Mouse (Mus musculus) hindbrain, embryonic 12.5 days (tissue): ENCODE results near the gene Ccdc65. TPM values are rescaled to one million over a fixed set of nuclear protein-coding genes. Genes with fewer than 3 reads are reported as not detected.
A peak's percentile ranks its signal among the peaks of the same experiment; 100 is the strongest.

Experiments used
- ATAC-seq: fragments of 200-750 bp; cut with Nextera tagmentation; 2 replicates; pipeline ENCODE4 v1.8.0; 2017; ENCODE audit warnings: moderate TSS enrichment; ENCODE audit not compliant: low FRiP score
- H3K27ac ChIP-seq: fragments of 300-500 bp; sonication (generic); 2 replicates; pipeline ENCODE4 v1.5.1; 2016; ENCODE audit warnings: mild to moderate bottlenecking
- H3K27me3 ChIP-seq: fragments of 300-500 bp; sonication (generic); 2 replicates; pipeline ENCODE4 v1.6.1; 2016; ENCODE audit warnings: mild to moderate bottlenecking
- H3K36me3 ChIP-seq: fragments of 300-500 bp; sonication (generic); 2 replicates; pipeline ENCODE4 v1.6.1; 2016; ENCODE audit warnings: mild to moderate bottlenecking
- H3K4me1 ChIP-seq: fragments of 300-500 bp; sonication (generic); 2 replicates; pipeline ENCODE4 v1.6.1; 2016
- H3K4me2 ChIP-seq: fragments of 300-500 bp; sonication (generic); replicated peaks from 2 replicates; pipeline ENCODE4 v1.6.1; 2016; ENCODE audit warnings: mild to moderate bottlenecking
- H3K4me3 ChIP-seq: fragments of 300-500 bp; sonication (generic); 2 replicates; pipeline ENCODE4 v1.5.1; 2016; ENCODE audit warnings: mild to moderate bottlenecking
- H3K9ac ChIP-seq: fragments of 300-500 bp; sonication (generic); 2 replicates; pipeline ENCODE4 v1.6.1; 2016; ENCODE audit warnings: mild to moderate bottlenecking, moderate library complexity
- H3K9me3 ChIP-seq: fragments of 300-500 bp; sonication (generic); replicated peaks from 2 replicates; pipeline ENCODE4 v1.6.1; 2016; ENCODE audit warnings: mild to moderate bottlenecking
- WGBS: fragments of 180-500 bp; shearing (Covaris S2); methylation state at CpG from one replicate; pipeline ENCODE4 v1.1.7; 2016; 5-methylcytosine and 5-hydroxymethylcytosine counted together
- polyA plus RNA-seq: library from polyadenylated mRNA; unstranded; fragments of >200 nt; fragmentation: Nextera tagmentation; extraction: Ambion mirVana; gene quantifications from 2 replicates; pipeline ENCODE4 v1.2.1, GENCODE M21; 2016

Gene Ccdc65
- polyA plus RNA-seq, 1 experiment from 2014 or later: 3.1 TPM

DNA sequence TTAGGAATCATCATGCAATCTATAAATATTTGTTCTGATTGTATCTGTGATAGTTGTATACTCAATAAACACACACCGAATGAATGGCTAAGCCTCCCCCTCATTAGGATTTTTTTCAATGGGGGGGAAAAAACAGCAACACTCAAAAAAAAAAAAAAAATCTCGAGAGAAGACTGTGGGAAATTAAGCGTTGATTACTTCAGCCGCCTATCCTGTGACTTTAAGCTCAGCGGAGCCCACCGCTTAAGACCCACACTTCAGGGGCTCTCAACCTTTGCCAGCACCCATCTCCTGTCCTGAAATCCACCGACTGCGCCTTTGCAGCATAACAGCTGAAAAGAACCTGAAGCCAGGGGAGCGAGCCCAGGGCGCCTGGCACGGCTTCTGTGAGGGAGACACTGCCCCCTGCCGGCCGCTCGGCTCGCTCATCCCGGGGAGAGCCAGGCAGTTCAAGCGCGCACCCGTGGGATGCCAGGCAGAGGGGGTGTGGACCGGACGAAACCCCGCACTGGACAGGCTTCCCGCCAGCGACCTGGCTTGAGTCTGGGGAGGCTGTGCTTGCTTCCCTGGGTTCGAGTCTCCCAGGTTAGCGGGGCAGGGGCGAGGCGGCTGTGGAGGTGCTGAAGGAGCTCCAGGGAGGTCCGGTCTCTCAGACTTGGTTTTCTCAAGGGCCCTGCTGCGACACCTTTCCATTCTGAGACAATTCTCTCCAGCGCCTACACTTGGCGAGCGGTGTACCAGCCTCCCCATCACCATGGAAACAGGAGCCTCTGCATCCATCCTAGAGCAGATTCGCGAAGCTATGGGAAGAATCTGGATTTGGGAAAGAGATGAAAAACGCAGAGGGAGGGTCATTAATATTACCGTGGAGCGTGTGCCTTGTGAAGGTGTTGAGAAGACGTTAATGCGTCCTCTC lies 8.6 kb upstream of the Ccdc65 start:
- peak; percentile 74 for ATAC-seq
- H3K27me3 ChIP-seq: peaks cover 40% of the 10 kb centered on the region
- H3K9me3 ChIP-seq: no peaks in the 10 kb centered on the region
- peak overlapping the region; percentile 42; the same call in 1 of the 2 replicates for H3K9ac ChIP-seq
- no peak overlapping the region for H3K27ac ChIP-seq
- peak overlapping the region; percentile 62 for H3K4me2 ChIP-seq
- peak overlapping the region; percentile 37 for H3K4me3 ChIP-seq
- WGBS: 7% methylated on average over 40 of the region's 40 CpGs
- peaks cover 8% of the 10 kb centered on the region for H3K4me1 ChIP-seq
- H3K36me3 ChIP-seq: no peaks in the 10 kb centered on the region

DNA sequence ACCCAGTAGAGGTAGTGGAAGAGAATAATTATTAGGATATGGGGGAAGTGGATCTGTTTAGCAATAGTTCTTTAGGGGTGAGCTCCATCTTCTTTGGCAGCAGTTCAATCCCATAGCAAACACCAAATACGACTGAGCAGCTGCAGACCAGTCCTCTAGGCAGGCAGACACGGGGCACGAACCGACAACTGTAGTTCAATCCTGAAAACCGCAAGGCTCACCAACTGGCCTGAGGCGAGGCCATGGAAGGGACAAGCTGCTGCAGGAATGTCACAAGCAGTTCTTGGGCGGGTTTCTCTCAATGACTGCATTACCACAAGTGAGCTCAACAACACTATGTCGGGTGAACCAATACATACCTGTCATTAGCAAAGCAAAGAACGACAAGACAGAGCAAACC lies 3.7 kb upstream of the Ccdc65 start:
- 63% methylated on average over 9 of the region's 9 CpGs for WGBS
- no peak overlapping the region for H3K27ac ChIP-seq
- no peak overlapping the region for H3K4me3 ChIP-seq
- peaks cover 60% of the 10 kb centered on the region for H3K27me3 ChIP-seq
- no peak overlapping the region for H3K9ac ChIP-seq
- H3K4me1 ChIP-seq: peaks cover 9% of the 10 kb centered on the region
- ATAC-seq: no peak
- H3K9me3 ChIP-seq: no peaks in the 10 kb centered on the region
- no peak overlapping the region for H3K4me2 ChIP-seq
- H3K36me3 ChIP-seq: no peaks in the 10 kb centered on the region

DNA sequence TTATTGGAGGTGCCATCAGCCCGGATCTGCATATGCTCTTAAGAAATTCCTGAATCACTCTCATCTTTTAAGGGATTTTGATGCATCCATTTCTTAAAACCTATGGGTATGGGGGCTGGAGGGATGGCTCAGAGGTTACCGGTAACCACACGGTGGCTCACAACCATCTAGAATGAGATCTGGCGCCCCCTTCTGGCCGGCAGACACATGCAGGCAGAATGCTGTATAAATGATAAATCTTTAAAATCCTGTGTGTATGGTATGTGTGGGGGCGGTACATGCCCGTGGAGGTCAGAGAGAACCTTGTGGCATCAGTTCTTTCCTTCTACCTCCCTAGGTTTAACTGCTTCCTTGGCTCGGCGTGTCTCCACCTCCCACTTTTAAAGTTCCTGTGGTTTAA lies 2.4 kb downstream of the Ccdc65 start:
- Histone ChIP-seq H3K4me3 (no peak overlapping the region), H3K36me3 (no peaks in the 10 kb centered on the region), H3K27me3 (peaks cover 11% of the 10 kb centered on the region; the same call in 1 of the 2 replicates), H3K4me2 (no peak overlapping the region), H3K4me1 (peaks cover 3% of the 10 kb centered on the region; the same call in 1 of the 2 replicates), H3K9me3 (no peaks in the 10 kb centered on the region), H3K27ac (no peak overlapping the region), H3K9ac (no peak overlapping the region)
- 14% methylated on average over 9 of the region's 9 CpGs for WGBS
- ATAC-seq: no peak

DNA sequence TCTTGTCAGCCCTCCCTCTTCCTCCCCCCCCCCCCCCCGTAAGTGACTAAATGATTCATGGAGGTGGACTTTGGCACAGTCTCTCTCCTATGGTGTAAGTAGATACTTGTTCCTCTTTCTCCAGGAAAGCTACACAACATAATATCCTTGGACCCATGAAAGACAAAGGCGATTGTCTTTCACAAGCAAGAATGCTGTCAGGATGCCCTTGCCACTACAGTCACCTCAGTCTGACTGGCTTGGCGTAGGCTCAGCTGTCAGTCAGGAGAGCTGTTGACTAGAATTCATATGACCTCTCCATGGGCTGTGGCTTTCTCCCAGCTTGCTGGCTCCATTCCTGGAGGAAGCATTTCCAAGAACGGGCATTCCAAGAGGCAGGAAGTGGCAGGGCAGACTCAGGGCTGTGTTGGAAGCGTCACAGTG lies 6.2 kb downstream of the Ccdc65 start:
- H3K4me2 ChIP-seq: no peak overlapping the region
- H3K27ac ChIP-seq: no peak overlapping the region
- H3K27me3 ChIP-seq: no peaks in the 10 kb centered on the region
- no peaks in the 10 kb centered on the region for H3K36me3 ChIP-seq
- WGBS: 87% methylated on average over 5 of the region's 5 CpGs
- no peaks in the 10 kb centered on the region for H3K4me1 ChIP-seq
- no peak for ATAC-seq
- no peaks in the 10 kb centered on the region for H3K9me3 ChIP-seq
- no peak overlapping the region for H3K4me3 ChIP-seq
- no peak overlapping the region for H3K9ac ChIP-seq

DNA sequence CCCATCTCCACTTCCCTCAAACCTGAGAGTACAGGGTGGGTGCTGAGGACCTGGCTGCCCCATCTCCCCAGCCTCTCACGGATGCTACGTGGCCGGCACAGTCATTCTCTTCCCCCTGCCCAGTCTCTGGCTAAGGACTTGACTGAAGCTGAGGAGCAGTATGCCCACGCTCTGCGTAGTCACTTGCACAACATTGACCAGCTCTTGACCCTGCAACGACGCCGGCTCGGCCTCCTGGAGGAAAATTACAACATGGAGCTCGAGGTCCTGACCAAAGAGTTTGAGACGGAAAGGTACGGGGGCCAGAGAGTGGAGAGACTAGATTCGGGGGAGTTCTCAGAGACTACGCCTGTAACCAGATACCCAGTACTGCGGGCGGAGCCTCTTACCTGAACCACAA lies 9.3 kb downstream of the Ccdc65 start:
- 0 out of 2 replicates have a peak, but pooled peaks cover under 1% of the 10 kb centered on the region for H3K4me1 ChIP-seq
- no peak overlapping the region for H3K27ac ChIP-seq
- H3K9me3 ChIP-seq: no peaks in the 10 kb centered on the region
- 67% methylated on average over 16 of the region's 16 CpGs for WGBS
- no peak overlapping the region for H3K4me3 ChIP-seq
- peaks cover 7% of the 10 kb centered on the region; the same call in 1 of the 2 replicates for H3K27me3 ChIP-seq
- H3K36me3 ChIP-seq: no peaks in the 10 kb centered on the region
- H3K9ac ChIP-seq: no peak overlapping the region
- no peak overlapping the region for H3K4me2 ChIP-seq
- no peak for ATAC-seq

DNA sequence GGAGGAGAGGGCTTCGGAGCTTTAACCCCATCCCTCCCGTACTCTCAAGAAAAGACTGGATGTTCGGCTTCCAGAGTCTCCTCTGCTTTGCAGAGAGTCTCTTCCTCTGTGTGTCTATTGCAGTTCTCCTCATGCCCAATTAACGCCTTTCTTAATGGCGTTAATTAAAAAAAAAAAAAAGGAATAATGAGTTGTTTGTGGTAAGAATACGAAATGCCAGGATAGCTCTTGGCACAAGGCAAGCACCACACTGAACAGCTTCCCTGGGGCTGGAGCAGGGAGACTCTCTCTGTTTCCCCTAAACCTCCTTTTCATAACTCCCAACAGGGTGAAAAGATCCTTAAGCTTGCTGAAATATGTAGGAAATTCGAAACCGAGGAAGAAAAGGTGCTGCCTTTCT lies 14.2 kb downstream of the Ccdc65 start:
- H3K4me1 ChIP-seq: peaks cover 16% of the 10 kb centered on the region
- no peaks in the 10 kb centered on the region for H3K36me3 ChIP-seq
- no peak overlapping the region for H3K9ac ChIP-seq
- no peak overlapping the region for H3K27ac ChIP-seq
- no peak overlapping the region for H3K4me2 ChIP-seq
- peaks cover 33% of the 10 kb centered on the region for H3K27me3 ChIP-seq
- ATAC-seq: no peak
- no peaks in the 10 kb centered on the region for H3K9me3 ChIP-seq
- 86% methylated on average over 8 of the region's 8 CpGs for WGBS
- H3K4me3 ChIP-seq: no peak overlapping the region

DNA sequence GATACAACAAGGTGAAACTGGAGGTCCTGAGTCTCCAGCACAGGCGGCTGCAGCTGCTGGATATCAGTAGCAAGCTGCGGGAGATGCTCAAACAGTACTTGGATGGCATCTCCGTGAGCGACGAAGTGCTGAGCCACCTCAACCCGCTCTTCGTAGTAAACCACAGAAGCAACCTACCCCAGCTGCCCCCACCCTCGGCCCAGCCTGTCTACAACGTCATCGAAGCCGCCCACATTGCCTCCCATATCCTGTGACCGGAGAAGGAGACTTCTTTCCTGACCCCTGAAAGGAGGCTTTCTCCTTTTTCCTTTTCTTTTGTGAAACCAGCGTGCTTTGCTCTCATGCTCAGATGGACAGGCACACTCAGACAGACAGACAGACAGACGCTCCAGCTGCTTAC lies 14.8 kb downstream of the Ccdc65 start:
- no peaks in the 10 kb centered on the region for H3K9me3 ChIP-seq
- no peak for ATAC-seq
- no peak overlapping the region for H3K4me2 ChIP-seq
- peaks cover 23% of the 10 kb centered on the region for H3K4me1 ChIP-seq
- no peak overlapping the region for H3K27ac ChIP-seq
- peaks cover 36% of the 10 kb centered on the region for H3K27me3 ChIP-seq
- H3K36me3 ChIP-seq: no peaks in the 10 kb centered on the region
- H3K9ac ChIP-seq: no peak overlapping the region
- no peak overlapping the region for H3K4me3 ChIP-seq
- WGBS: 55% methylated on average over 14 of the region's 14 CpGs

DNA sequence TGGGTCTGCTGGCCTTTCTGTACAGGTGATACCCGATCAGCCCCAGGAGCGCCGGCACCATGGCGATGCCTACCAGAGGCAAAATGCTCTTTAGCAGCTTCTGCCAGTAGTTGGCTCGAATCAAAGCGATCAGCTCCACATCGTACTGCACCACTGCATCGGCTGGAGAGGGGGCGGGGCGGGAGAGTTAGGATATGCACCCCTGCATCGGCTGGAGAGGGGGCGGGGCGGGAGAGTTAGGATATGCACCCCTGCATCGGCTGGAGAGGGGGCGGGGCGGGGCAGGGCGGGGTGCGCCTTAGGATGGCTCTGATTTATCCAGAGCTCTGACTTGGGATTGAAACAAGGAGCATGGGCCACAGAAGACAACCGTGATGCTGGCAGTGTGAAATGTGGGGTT lies 16.4 kb downstream of the Ccdc65 start:
- Histone ChIP-seq H3K4me3 (no peak overlapping the region), H3K9ac (no peak overlapping the region), H3K27ac (no peak overlapping the region), H3K9me3 (no peaks in the 10 kb centered on the region), H3K4me1 (peaks cover 31% of the 10 kb centered on the region), H3K4me2 (peak overlapping the region; percentile 22; the same call in 1 of the 2 replicates), H3K27me3 (peaks cover 41% of the 10 kb centered on the region), H3K36me3 (no peaks in the 10 kb centered on the region)
- no peak for ATAC-seq
- 29% methylated on average over 19 of the region's 19 CpGs for whole genome bisulfite sequencing

DNA sequence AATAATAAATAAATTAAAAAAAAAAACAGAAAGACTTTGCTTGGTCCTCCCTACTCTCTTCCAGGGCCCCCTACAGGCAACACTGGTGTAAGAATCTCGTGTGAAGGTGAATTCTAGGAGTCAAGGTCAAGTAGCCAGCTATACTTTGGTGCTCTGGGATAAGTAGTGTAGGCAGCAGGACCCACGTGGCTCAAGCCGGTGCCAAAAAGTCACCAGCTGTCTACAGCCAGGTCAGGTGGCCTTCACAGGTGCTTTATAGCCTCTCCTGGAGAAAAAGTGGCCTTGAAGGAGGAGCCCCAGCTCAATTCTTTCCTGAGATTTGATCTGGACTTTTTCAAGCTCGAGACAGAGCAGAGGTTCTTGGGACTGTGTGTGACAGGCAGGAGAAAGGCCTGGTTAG lies 18.1 kb downstream of the Ccdc65 start:
- peaks cover 45% of the 10 kb centered on the region for H3K27me3 ChIP-seq

DNA sequence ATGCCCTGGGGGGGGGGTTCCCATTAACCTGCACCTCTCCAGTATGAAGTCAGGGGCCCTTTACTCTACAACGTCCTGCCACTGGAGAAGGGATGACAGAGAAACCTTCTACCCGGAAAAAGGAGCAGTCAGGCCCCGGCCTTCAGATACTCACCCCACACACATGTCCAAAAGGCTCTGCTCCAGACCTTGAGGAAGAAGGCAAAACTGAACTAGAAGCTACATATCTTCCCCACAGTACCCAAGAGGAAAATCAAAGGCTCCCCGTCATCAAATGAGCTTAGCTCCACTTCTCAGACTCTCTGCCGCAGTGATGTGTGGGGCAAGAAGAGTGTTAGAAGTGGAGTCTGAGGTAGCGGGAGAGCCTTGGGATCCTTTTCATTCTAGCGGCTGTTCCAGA lies 18.7 kb downstream of the Ccdc65 start:
- H3K4me1 ChIP-seq: peaks cover 31% of the 10 kb centered on the region
- H3K27ac ChIP-seq: no peak overlapping the region
- H3K36me3 ChIP-seq: no peaks in the 10 kb centered on the region
- H3K4me3 ChIP-seq: peak overlapping the region; percentile 44
- peaks cover 39% of the 10 kb centered on the region for H3K27me3 ChIP-seq
- H3K9me3 ChIP-seq: no peaks in the 10 kb centered on the region
- WGBS: 45% methylated on average over 7 of the region's 7 CpGs
- no peak for ATAC-seq
- peak overlapping the region; percentile 48; the same call in 1 of the 2 replicates for H3K9ac ChIP-seq
- H3K4me2 ChIP-seq: peak overlapping the region; percentile 86

More for the DNA sequence above, 18.1 kb downstream of the Ccdc65 start:
- Histone ChIP-seq H3K4me2 (no peak overlapping the region), H3K36me3 (no peaks in the 10 kb centered on the region), H3K27ac (no peak overlapping the region), H3K9me3 (no peaks in the 10 kb centered on the region), H3K4me1 (peaks cover 31% of the 10 kb centered on the region), H3K4me3 (no peak overlapping the region), H3K9ac (no peak overlapping the region)
- 69% methylated on average over 4 of the region's 4 CpGs for WGBS
- ATAC-seq: no peak

DNA sequence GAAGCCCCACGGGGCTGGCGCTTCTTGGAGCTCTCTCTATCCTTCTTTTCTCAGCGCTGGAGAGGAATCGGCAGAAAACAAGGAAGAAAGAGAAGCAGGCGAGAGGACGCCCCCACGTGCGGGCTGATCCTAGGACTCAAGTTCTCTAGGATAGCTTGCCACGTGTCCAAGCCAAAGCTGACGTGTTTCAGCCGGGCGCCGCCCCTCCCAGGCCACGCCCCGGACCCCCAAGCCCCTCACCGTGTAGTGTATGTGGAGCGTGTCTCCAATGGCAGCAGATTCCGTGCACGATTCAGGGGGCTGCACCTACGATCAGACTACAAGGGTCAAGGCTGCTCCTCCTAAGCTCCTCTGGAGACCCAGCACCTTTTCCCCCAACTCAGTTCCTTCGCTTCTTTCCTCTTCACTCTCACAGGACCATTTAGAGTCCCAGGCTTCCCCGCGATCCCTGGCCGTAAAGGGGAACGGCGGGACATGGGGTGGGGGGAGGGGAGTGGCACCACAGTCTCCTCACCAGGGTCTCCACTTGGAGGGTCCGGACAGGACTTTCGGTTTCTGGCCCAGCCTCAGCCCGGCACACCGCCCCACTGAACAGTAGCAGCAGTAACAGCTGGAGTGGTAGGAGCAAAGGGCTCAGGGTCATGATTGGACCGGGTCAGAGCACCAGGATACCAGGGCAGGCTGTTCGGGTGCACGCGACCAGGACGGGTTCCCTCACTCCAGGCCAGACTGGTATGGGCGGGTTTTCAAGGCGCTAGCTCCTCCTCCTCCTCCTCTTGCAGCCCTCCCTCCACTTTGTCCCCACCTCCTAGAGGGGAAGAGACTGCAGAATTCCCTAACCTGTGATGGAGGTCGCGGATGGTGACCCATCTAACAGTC lies 19.7 kb downstream of the Ccdc65 start, which contains the start of gene Fkbp11:
Gene Fkbp11, minus strand, starts transcription at position 756 of the 879 bp plus-strand sequence.
- peak; percentile 82 for ATAC-seq
- Histone ChIP-seq H3K4me2 (peak within 1 kb of the TSS; percentile 86), H3K4me3 (peak within 1 kb of the TSS; percentile 44), H3K36me3 (no peaks in the 10 kb centered on the region), H3K27me3 (peaks cover 36% of the 10 kb centered on the region), H3K27ac (no peak within 1 kb of the TSS), H3K9me3 (no peaks in the 10 kb centered on the region), H3K9ac (peak within 1 kb of the TSS; percentile 48), H3K4me1 (peaks cover 27% of the 10 kb centered on the region)
- WGBS: under 1% methylated on average over 39 of the region's 39 CpGs

DNA sequence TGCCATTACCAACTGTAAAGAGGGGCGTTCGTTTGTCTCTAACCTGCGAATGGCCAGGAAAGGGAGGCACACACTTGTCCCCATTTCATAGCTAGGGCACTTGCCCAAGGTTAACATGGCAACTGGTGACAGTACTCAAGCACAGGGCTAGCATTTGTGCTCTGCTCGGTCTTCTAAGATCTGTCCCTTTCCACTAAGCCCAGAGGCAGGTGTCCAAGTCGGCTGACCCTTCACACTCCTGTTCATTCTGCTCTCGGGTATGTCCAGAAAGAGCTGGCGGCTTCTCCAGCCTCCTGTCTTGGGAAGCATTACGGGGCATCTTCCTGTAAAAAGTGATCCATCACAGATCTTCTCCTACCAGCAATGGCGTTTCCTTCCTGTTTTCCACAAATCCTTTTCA lies 20.4 kb downstream of the Ccdc65 start:
- H3K4me1 ChIP-seq: peaks cover 27% of the 10 kb centered on the region
- H3K36me3 ChIP-seq: no peaks in the 10 kb centered on the region
- peaks cover 32% of the 10 kb centered on the region for H3K27me3 ChIP-seq
- H3K27ac ChIP-seq: no peak overlapping the region
- H3K4me3 ChIP-seq: no peak overlapping the region
- H3K9ac ChIP-seq: no peak overlapping the region; the same call in 1 of the 2 replicates
- 42% methylated on average over 9 of the region's 9 CpGs for WGBS
- H3K9me3 ChIP-seq: no peaks in the 10 kb centered on the region
- peak overlapping the region; percentile 86 for H3K4me2 ChIP-seq
- ATAC-seq: no peak
